Mouse (Mus musculus) kidney, adult 18-20 months (tissue): ENCODE results near the gene Cand1.
A peak's percentile ranks its signal among the peaks of the same experiment; 100 is the strongest.

Experiments used
- DNase-seq: peaks from one replicate; pipeline ENCODE4 v3.0.0; 2021

Gene Cand1

GRCm38 (mm10) chr10:119239969-119240721 lies at the start of gene Cand1:
Gene Cand1, minus strand, starts transcription at chr10:119240055.
- DNase-seq = peak; percentile 100

DNA sequence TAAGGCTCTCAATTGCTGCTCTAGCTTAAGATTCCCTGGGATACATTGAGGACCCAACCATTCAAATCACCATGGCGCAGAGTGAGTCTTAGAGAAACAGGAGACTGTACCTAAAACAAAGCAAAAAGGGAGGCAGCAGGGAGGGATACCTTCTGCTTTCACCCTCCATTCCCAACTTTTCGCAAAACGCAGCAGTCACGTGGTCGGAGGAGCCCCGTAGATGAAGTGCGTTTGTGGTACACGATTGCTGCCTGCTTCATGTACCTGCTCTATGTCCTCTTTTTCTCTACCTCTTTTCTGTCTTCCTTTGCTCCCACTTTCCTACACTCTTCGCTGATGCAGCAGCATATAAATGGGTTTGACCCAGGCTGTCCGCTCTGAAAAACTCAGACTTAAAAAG lies 39.0 kb upstream of the Cand1 start:
- no peak for DNase-seq

- no peak for DNase-seq
These were observed 34.5 kb upstream of the Cand1 start for GRCm38 (mm10) chr10:119274333-119274732.

DNA sequence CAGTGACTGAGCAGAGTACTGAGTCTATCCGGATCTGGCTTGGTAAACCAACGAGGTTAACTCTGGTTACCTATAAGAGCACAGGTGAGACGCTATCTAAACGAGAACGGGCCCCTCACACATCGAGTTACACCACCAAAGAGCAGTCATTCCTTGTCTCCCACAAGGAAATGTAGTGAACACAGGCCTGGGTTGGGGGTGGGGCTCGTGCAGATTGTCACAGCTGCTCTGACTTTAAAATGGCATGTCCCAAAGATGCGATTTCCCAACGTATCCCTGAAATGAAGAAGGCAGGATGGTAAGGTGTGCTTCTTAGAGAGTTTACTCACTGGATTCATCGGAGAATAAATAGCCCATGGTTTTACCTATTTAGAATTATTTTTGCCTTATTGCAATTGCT lies 32.7 kb upstream of the Cand1 start:
- DNase-seq = no peak

GRCm38 (mm10) chr10:119272005-119272404 lies 32.1 kb upstream of the Cand1 start:
- no peak for DNase-seq

- no peak for DNase-seq
These were observed 31.2 kb upstream of the Cand1 start for GRCm38 (mm10) chr10:119271101-119271500.

DNA sequence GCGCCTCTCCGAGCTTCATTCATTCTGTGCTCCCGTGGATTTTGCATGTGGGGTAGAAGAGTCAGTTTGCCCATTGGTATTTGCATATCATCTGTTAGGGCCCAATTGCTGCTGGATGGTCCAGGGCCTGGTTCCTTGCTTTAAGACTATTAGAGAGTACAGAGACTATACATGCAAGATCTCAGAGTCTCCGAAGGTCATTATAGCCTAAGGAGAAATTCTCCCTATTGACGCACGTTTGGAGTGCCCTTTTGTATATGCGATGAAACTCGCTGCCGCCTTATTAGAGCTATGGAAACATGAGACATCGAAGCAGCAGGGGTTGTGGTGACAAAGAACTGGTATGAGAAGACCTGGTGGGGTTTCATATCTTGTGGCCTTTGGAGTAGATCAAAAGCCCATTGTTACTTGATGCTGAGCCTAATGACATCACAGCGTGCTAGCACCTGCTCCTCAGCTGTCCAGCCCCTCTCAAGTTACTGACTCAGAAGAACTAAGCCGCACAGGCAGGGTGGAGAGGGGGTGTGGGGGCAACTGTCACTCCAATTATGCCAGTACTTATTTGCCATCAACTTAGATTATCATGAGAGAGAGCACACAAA lies 30.6 kb upstream of the Cand1 start:
- no peak for DNase-seq

- DNase-seq = no peak
These were observed 24.9 kb upstream of the Cand1 start for GRCm38 (mm10) chr10:119264761-119265160.

- no peak for DNase-seq
These were observed 23.0 kb upstream of the Cand1 start for GRCm38 (mm10) chr10:119262821-119263220.

DNA sequence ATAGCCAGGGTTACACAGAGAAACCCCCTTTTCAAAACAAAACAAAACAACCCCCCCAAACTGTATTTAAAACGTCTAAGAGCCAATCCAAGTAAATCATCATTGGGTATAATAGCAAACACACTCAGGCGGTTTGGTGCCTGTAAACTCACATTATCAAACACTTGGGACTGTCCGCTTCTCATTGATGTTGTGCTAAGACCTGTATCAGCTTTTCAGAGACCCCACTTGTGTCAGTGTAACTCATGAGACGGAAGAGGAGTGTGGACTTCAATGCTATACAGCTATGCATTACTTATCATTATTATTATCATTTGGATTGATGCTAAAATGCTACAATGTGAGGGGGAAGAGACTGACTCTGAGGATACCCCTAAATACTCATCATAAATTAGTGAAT lies 18.0 kb upstream of the Cand1 start:
- DNase-seq = no peak

DNA sequence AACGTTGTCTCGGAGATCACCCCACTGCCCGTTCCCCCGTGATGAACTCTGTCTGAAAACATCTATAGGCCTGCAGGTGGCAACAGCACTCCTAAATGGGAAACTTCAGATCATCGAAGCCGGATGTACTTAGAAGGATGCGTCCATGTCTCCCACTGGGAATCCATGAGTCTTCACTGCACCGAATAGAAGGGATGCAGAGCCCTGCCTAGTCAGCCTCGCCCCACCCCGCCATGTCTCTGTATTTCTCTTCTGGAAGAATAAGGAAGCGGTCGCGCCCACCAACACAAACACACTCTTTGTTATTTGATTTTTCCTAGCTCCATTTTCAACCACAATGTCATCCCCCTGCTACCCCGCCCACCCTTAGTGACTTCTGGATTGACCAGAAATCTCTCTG lies 4.3 kb upstream of the Cand1 start:
- no peak for DNase-seq

GRCm38 (mm10) chr10:119240722-119241089 lies 851 bp upstream of the Cand1 start:
- no peak for DNase-seq

DNA sequence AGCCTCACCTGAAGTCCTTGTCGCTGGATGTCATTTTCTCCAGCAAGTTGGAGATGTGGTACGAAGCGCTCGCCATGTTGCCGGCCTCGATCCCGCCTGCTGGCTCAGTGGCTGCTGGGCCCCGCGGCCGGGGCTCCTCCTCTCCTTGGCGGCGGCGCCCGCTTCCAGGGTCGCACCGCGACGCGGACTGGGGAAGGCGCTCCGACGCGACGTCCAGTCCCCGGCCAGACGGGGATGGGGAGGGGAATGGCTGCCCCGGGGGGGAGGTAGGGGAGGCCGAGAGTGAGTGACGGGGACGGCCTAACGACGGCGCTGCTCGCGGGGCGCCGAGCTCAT lies 254 bp downstream of the Cand1 start:
- no peak for DNase-seq

- DNase-seq = peak; percentile 57
These were observed 747 bp downstream of the Cand1 start for GRCm38 (mm10) chr10:119238985-119239631.

DNA sequence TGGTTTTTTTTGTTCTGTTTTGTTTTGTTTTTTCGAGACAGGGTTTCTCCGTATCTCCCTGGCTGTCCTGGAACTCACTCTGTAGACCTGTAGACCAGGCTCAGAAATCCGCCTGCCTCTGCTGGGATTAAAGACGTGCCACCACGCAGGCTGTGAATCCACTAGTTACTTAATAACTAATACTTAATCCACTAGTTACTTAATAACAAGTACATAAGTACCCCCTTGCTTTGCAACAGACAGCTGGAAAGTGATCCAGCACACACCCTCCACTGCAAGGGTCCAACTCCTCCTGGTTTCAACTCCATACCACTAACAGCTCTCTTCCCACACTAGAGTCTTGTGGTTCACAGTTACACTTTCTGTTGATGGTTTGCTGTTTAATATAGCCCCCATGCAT lies 8.3 kb downstream of the Cand1 start:
- no peak for DNase-seq

- no peak for DNase-seq
These were observed 9.2 kb downstream of the Cand1 start for GRCm38 (mm10) chr10:119230703-119231102.

DNA sequence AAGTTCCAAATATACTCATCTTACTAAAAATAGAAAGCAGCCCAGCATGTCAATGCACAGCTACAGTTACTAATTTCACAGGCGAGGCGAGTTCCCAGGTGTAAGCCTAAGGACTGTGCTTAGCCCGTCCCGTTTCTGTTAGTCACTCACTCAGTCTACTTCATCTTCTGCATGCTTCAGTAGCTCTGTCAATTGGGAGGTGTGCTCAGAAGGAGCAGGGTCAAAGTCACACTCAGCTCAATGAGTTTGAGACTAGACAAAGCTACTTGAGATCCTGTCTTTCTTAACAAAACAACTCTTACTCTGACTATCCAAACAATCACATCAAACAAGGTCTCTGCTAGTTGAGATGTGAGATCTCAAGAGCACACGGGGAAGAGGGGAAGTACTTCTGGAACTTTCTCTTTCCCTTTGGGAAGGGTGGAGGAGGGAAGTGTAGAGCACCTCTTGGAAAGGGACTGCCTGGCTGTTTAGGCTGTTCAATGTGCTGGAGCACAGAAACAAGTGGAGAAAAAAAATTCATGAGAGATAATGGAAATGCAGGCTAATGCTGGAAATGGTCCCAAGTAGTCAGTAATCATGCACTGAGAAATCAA lies 9.7 kb downstream of the Cand1 start:
- DNase-seq = no peak

GRCm38 (mm10) chr10:119223686-119224085 lies 16.2 kb downstream of the Cand1 start:
- no peak for DNase-seq

GRCm38 (mm10) chr10:119221631-119222030 lies 18.2 kb downstream of the Cand1 start:
- DNase-seq = peak; percentile 36

DNA sequence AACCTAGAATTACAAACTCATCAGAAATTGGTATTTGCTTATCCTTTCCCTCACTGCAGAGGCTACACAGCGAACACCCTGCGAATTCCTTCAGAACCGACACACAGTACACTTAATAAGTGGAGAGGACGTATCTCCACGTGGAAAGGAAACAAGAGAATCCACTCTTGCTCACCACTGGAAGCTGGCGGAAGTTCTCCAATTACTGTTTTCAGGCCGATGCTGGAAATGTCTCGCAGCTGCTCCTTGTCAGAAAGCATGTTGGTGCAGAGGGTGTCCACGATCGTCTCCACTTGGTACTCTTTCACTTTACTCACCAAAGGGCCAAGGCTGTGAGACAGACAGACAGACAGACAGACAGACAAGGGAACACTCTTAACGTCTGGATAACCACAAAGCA lies 20.4 kb downstream of the Cand1 start:
- no peak for DNase-seq

- DNase-seq = no peak
These were observed 21.4 kb downstream of the Cand1 start for GRCm38 (mm10) chr10:119218274-119219080.

DNA sequence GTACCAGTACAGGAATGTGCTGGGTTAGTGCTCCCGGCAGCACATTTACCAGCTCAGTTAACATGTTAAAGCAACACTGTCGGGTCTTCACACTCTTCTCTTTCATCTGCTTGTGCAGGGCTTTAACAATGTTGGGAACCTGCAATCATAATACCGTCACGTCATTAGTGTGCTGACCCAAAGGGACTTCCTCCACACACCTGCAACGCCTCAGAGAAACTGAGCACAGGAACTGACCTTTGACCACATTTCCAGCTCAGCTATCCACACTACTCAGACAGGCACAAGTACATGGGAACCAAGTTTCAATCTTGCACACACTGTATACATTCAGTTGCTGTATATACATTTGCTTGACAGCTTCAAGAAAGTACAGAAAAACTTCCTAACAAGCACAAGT lies 27.4 kb downstream of the Cand1 start:
- no peak for DNase-seq

DNA sequence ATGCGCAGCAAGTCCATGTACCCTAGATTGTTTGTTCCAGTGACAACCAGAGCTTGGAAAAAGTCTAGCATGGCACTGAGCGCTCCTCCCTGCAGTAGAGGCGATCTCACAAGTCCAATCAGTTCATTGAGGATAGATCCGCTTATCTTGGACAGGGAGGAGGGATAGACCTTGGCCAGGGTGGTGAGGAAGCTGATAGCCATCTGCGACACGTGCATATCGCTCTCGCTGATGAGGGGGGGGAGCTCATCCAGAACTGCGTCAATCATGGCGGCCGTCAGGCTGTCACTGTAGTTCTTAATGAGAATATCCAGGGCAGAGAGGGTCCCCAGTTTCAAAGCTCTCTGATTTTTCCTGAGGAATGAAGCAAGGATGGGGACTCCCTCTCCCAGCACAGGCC lies 28.6 kb downstream of the Cand1 start:
- no peak for DNase-seq
